Mouse (Mus musculus) limb, embryonic 11.5 days (tissue): ENCODE measurements at regions not wholly inside any gene's neighbourhood (a gene's known extent, or its start where the extent isn't known, plus 50 kb on each side); places are given as distances from the start of the nearest gene placed in this dataset.

Source experiments
- ATAC-seq: fragments of 200-750 bp; cut with Nextera tagmentation; 2 replicates; pipeline ENCODE4 v1.8.0; 2017; ENCODE audit warnings: low read depth; ENCODE audit not compliant: insufficient number of reproducible peaks, low FRiP score, low TSS enrichment
- DNase-seq: peaks from one replicate; pipeline ENCODE4 v3.0.0-alpha.2; 2015; ENCODE audit warnings: low spot score
- H3K27ac ChIP-seq: fragments of 300-500 bp; sonication (generic); replicated peaks from 2 replicates; pipeline ENCODE4 v1.5.1; 2014; ENCODE audit warnings: low read depth, mild to moderate bottlenecking, low read length
- H3K27me3 ChIP-seq: fragments of 300-500 bp; sonication (generic); 2 replicates; pipeline ENCODE4 v1.6.1; 2014; ENCODE audit warnings: mild to moderate bottlenecking, low read length, mixed read lengths; ENCODE audit not compliant: control insufficient read depth, insufficient read depth
- H3K36me3 ChIP-seq: fragments of 300-500 bp; sonication (generic); 2 replicates; pipeline ENCODE4 v1.6.1; 2014; ENCODE audit warnings: mild to moderate bottlenecking, low read length, moderate library complexity, mixed read lengths; ENCODE audit not compliant: control insufficient read depth, insufficient read depth
- H3K4me1 ChIP-seq: fragments of 300-500 bp; sonication (generic); 2 replicates; pipeline ENCODE4 v1.6.1; 2014; ENCODE audit warnings: low read length, mixed read lengths; ENCODE audit not compliant: control insufficient read depth, insufficient read depth
- H3K4me2 ChIP-seq: fragments of 300-500 bp; sonication (generic); 2 replicates; pipeline ENCODE4 v1.6.1; 2014; ENCODE audit warnings: low read depth, mild to moderate bottlenecking, moderate library complexity; ENCODE audit not compliant: severe bottlenecking
- H3K4me3 ChIP-seq: fragments of 300-500 bp; sonication (generic); 2 replicates; pipeline ENCODE4 v1.5.1; 2014; ENCODE audit warnings: low read depth, low read length
- H3K9ac ChIP-seq: fragments of 300-500 bp; sonication (generic); 2 replicates; pipeline ENCODE4 v1.6.1; 2014; ENCODE audit warnings: mild to moderate bottlenecking, low read length
- H3K9me3 ChIP-seq: fragments of 300-500 bp; sonication (generic); 2 replicates; pipeline ENCODE4 v1.6.1; 2016; ENCODE audit warnings: low read length; ENCODE audit not compliant: control insufficient read depth
- WGBS: fragments of 180-500 bp; shearing (Covaris S2); extraction: QIAGEN DNeasy Blood & Tissue Kit; methylation state at CpG from one replicate; pipeline ENCODE4 v1.1.7; 2014; 5-methylcytosine and 5-hydroxymethylcytosine counted together

GRCm38 (mm10) chr8:12127801-12128490 lies 150.7 kb upstream of the A230072I06Rik start:
- Histone ChIP-seq H3K27ac (no peak overlapping the region), H3K4me2 (no peak overlapping the region), H3K27me3 (0 out of 2 replicates have a peak, but pooled peaks cover 2% of the 10 kb centered on the region), H3K36me3 (no peaks in the 10 kb centered on the region), H3K9ac (no peak overlapping the region), H3K9me3 (peaks cover 2% of the 10 kb centered on the region; the same call in 1 of the 2 replicates), H3K4me3 (no peak overlapping the region), H3K4me1 (no peaks in the 10 kb centered on the region)
- no peak for ATAC-seq
- 47% methylated on average over 4 of the region's 4 CpGs for WGBS
- DNase-seq, result no peak

GRCm38 (mm10) chr8:12130591-12130990 lies 148.0 kb upstream of the A230072I06Rik start:
- Histone ChIP-seq H3K27ac (no peak overlapping the region), H3K4me1 (no peaks in the 10 kb centered on the region), H3K9ac (no peak overlapping the region), H3K27me3 (0 out of 2 replicates have a peak, but pooled peaks cover 4% of the 10 kb centered on the region), H3K4me2 (no peak overlapping the region), H3K9me3 (no peaks in the 10 kb centered on the region), H3K4me3 (no peak overlapping the region), H3K36me3 (no peaks in the 10 kb centered on the region)
- DNase-seq (peak; percentile 33), ATAC-seq (no peak)
- 32% methylated on average over 5 of the region's 5 CpGs for WGBS

- Histone ChIP-seq H3K27me3 (0 out of 2 replicates have a peak, but pooled peaks cover 4% of the 10 kb centered on the region), H3K4me3 (no peak overlapping the region), H3K4me2 (no peak overlapping the region), H3K4me1 (no peaks in the 10 kb centered on the region; the same call in 1 of the 2 replicates), H3K9me3 (no peaks in the 10 kb centered on the region), H3K36me3 (no peaks in the 10 kb centered on the region), H3K27ac (no peak overlapping the region), H3K9ac (no peak overlapping the region)
- DNase-seq (no peak), ATAC-seq (no peak)
- 69% methylated on average over 1 of the region's 1 CpGs for WGBS
These were observed 144.4 kb upstream of the A230072I06Rik start for GRCm38 (mm10) chr8:12134200-12134599.

GRCm38 (mm10) chr8:12135392-12136177 lies 143.0 kb upstream of the A230072I06Rik start:
- H3K4me1 ChIP-seq, result no peaks in the 10 kb centered on the region; the same call in 1 of the 2 replicates

GRCm38 (mm10) chr8:12136178-12136455 lies 142.5 kb upstream of the A230072I06Rik start:
- no peak for ATAC-seq
- no peaks in the 10 kb centered on the region for H3K9me3 ChIP-seq
- no peak overlapping the region for H3K9ac ChIP-seq
- 78% methylated on average over 5 of the region's 5 CpGs for WGBS
- DNase-seq, result no peak
- H3K27me3 ChIP-seq, result 0 out of 2 replicates have a peak, but pooled peaks cover 4% of the 10 kb centered on the region
- no peak overlapping the region for H3K27ac ChIP-seq
- H3K4me2 ChIP-seq, result no peak overlapping the region
- no peaks in the 10 kb centered on the region for H3K36me3 ChIP-seq
- no peaks in the 10 kb centered on the region; the same call in 1 of the 2 replicates for H3K4me1 ChIP-seq
- no peak overlapping the region for H3K4me3 ChIP-seq

More at GRCm38 (mm10) chr8:12135392-12136177, 143.0 kb upstream of the A230072I06Rik start:
- Histone ChIP-seq H3K4me2 (no peak overlapping the region), H3K36me3 (no peaks in the 10 kb centered on the region), H3K27ac (no peak overlapping the region), H3K27me3 (0 out of 2 replicates have a peak, but pooled peaks cover 4% of the 10 kb centered on the region), H3K9me3 (no peaks in the 10 kb centered on the region), H3K4me3 (no peak overlapping the region), H3K9ac (no peak overlapping the region)
- DNase-seq, result no peak
- 77% methylated on average over 14 of the region's 14 CpGs for WGBS
- ATAC-seq, result no peak

- ATAC-seq, result no peak
- 26% methylated on average over 3 of the region's 3 CpGs for WGBS
- 0 out of 2 replicates have a peak, but pooled peaks cover 2% of the 10 kb centered on the region for H3K27me3 ChIP-seq
These were observed 141.1 kb upstream of the A230072I06Rik start for GRCm38 (mm10) chr8:12137496-12137895.

GRCm38 (mm10) chr8:12137913-12138312 lies 140.7 kb upstream of the A230072I06Rik start:
- no peaks in the 10 kb centered on the region for H3K9me3 ChIP-seq
- H3K27me3 ChIP-seq, result 0 out of 2 replicates have a peak, but pooled peaks cover 2% of the 10 kb centered on the region
- no peaks in the 10 kb centered on the region; the same call in 1 of the 2 replicates for H3K4me1 ChIP-seq
- H3K4me2 ChIP-seq, result no peak overlapping the region
- H3K4me3 ChIP-seq, result no peak overlapping the region
- 55% methylated on average over 8 of the region's 8 CpGs for WGBS
- H3K9ac ChIP-seq, result no peak overlapping the region
- H3K36me3 ChIP-seq, result no peaks in the 10 kb centered on the region
- no peak overlapping the region for H3K27ac ChIP-seq
- no peak for DNase-seq
- no peak for ATAC-seq

More at GRCm38 (mm10) chr8:12137496-12137895, 141.1 kb upstream of the A230072I06Rik start:
- H3K4me1 ChIP-seq, result no peaks in the 10 kb centered on the region; the same call in 1 of the 2 replicates
- H3K9ac ChIP-seq, result no peak overlapping the region
- H3K4me3 ChIP-seq, result no peak overlapping the region
- H3K36me3 ChIP-seq, result no peaks in the 10 kb centered on the region
- no peak for DNase-seq
- H3K4me2 ChIP-seq, result no peak overlapping the region
- no peaks in the 10 kb centered on the region for H3K9me3 ChIP-seq
- H3K27ac ChIP-seq, result no peak overlapping the region

- Histone ChIP-seq H3K27me3 (no peaks in the 10 kb centered on the region), H3K9ac (no peak overlapping the region), H3K4me1 (no peaks in the 10 kb centered on the region), H3K4me3 (no peak overlapping the region), H3K4me2 (no peak overlapping the region), H3K9me3 (no peaks in the 10 kb centered on the region), H3K27ac (no peak overlapping the region), H3K36me3 (no peaks in the 10 kb centered on the region)
- no peak for ATAC-seq
- WGBS, result 70% methylated on average over 7 of the region's 7 CpGs
- DNase-seq, result no peak
These were observed 126.9 kb upstream of the A230072I06Rik start for GRCm38 (mm10) chr8:12151679-12152078.
